Mouse (Mus musculus) gastrocnemius, adult 2 months (tissue): ENCODE measurements around the gene Pim3. TPM values are rescaled to one million over a fixed set of nuclear protein-coding genes. Genes with fewer than 3 reads are reported as not detected.
"Not testable (repeated sequence)": the region's sequence is repeated elsewhere in the genome, so short reads cannot be mapped to it uniquely, and the experiment has no call there.

Source experiments
- DNase-seq: peaks from one replicate; pipeline ENCODE4 v3.0.0; 2022
- H3K27ac ChIP-seq: fragments of 200-600 bp; 2 replicates; pipeline ENCODE4 v1.8.1; 2022; ENCODE audit warnings: mild to moderate bottlenecking
- H3K4me3 ChIP-seq: fragments of 200-600 bp; 2 replicates; pipeline ENCODE4 v1.8.1; 2022; ENCODE audit warnings: mild to moderate bottlenecking, moderate library complexity
- CTCF ChIP-seq: fragments of 200-600 bp; IDR thresholded peaks from 2 replicates; pipeline ENCODE4 v1.8.1; 2022; ENCODE audit warnings: antibody characterized with exemption, mild to moderate bottlenecking, moderate library complexity
- intact Hi-C: fragments of 180-260 bp; cut with DNase I; formaldehyde crosslinking; loops from one replicate; pipeline ENCODE4 v1.15.1; 2025
- long read RNA-seq, 2 experiments: library from polyadenylated mRNA; stranded (forward); transcript quantifications; one replicate each; pipeline ENCODE4 v2.0.0; 2021
- total RNA-seq, 2 experiments: library from RNA; stranded (reverse); gene quantifications; 2 replicates each; pipeline ENCODE4 v1.2.3; 2021

Pim3 gene
- total RNA-seq: 10 to 100 TPM; 34.4 to 46.6 TPM
- long read RNA-seq, experiment 1, transcript Pim3-201 (6 exons, 2,427 nt): major isoform, 102 of 112 reads
- long read RNA-seq, experiment 1, partial matches to known transcripts: 6 of 112 reads
- long read RNA-seq, experiment 1, other reads (novel, unspliced or antisense): 4 of 112 reads
- long read RNA-seq, experiment 2, transcript Pim3-201 (6 exons, 2,427 nt): major isoform, 103 of 115 reads
- long read RNA-seq, experiment 2, partial matches to known transcripts: 4 of 115 reads
- long read RNA-seq, experiment 2, other reads (novel, unspliced or antisense): 8 of 115 reads

- DNase-seq: peak; percentile 98
- Histone ChIP-seq H3K4me3 (peak within 1 kb of the TSS; percentile 82), H3K27ac (peak within 1 kb of the TSS; percentile 100)
- intact Hi-C loops: no loop called here
- no peak for TF ChIP-seq CTCF
Observed at GRCm38 (mm10) chr15:88861772-88862622, at the start of gene Pim3. Gene Pim3 (plus strand): TSS chr15:88862186.

- intact Hi-C loops: no loop called here
- Histone ChIP-seq H3K4me3 (no peak overlapping the region), H3K27ac (no peak overlapping the region)
- no peak for TF ChIP-seq CTCF
- DNase-seq: no peak
Observed at GRCm38 (mm10) chr15:88813262-88813661, 48.7 kb upstream of the Pim3 start.

- intact Hi-C loops, DNase-seq, H3K27ac ChIP-seq, H3K4me3 ChIP-seq: not testable (repeated sequence)
Observed at GRCm38 (mm10) chr15:88813873-88814272, 48.1 kb upstream of the Pim3 start.

- no peak overlapping the region for H3K27ac ChIP-seq
- intact Hi-C loops: loop anchor here (5.0 kb wide), 1 partner anchor 62 kb away; the partner anchor contains the start of gene Zbed4
- H3K4me3 ChIP-seq: no peak overlapping the region
- TF ChIP-seq CTCF: peak; percentile 25; the same call in 1 of the 2 replicates
- no peak for DNase-seq
Observed at GRCm38 (mm10) chr15:88814411-88815047, 47.5 kb upstream of the Pim3 start.

GRCm38 (mm10) chr15:88815196-88815700, 46.7 kb upstream of the Pim3 start:
- no peak for TF ChIP-seq CTCF
- intact Hi-C loops: loop anchor here (5.0 kb wide), 1 partner anchor 63 kb away; the partner anchor contains the start of gene Zbed4
- no peak for DNase-seq
- Histone ChIP-seq H3K27ac (no peak overlapping the region), H3K4me3 (no peak overlapping the region)

- intact Hi-C loops: loop anchor here (2.0 to 5.0 kb wide), 2 partner anchors 67 to 538 kb away; partner anchors contain the start of gene Zbed4
- DNase-seq: peak; percentile 100
- Histone ChIP-seq H3K27ac (peak within 1 kb of the TSS; percentile 90), H3K4me3 (peak within 1 kb of the TSS; percentile 96)
- TF ChIP-seq CTCF: no peak
Observed at GRCm38 (mm10) chr15:88819026-88819905, 42.7 kb upstream of the Pim3 start, which contains the start of the genes Alg12 and Creld2. Gene Alg12 (minus strand): TSS chr15:88819318. Gene Creld2 (plus strand): TSS chr15:88819646.

- Histone ChIP-seq H3K4me3 (peak overlapping the region; percentile 96), H3K27ac (peak overlapping the region; percentile 80)
- intact Hi-C loops: loop anchor here (2.0 to 10.0 kb wide), 4 partner anchors 68 to 537 kb away; partner anchors contain the start of genes Ppp6r2, Trabd and Zbed4
- no peak for TF ChIP-seq CTCF
- DNase-seq: no peak
Observed at GRCm38 (mm10) chr15:88819906-88820303, 42.1 kb upstream of the Pim3 start.

GRCm38 (mm10) chr15:88821403-88821802, 40.6 kb upstream of the Pim3 start:
- DNase-seq: no peak
- Histone ChIP-seq H3K4me3 (no peak overlapping the region), H3K27ac (no peak overlapping the region)
- no peak for TF ChIP-seq CTCF
- intact Hi-C loops: loop anchor here (5.0 to 10.0 kb wide), 2 partner anchors 256 to 393 kb away; partner anchors contain the start of genes Ppp6r2 and Trabd

- H3K4me3 ChIP-seq: no peak overlapping the region
- intact Hi-C loops: loop anchor here (5.0 to 10.0 kb wide), 2 partner anchors 255 to 392 kb away; partner anchors contain the start of genes Ppp6r2 and Trabd
- no peak overlapping the region for H3K27ac ChIP-seq
- no peak for TF ChIP-seq CTCF
- no peak for DNase-seq
Observed at GRCm38 (mm10) chr15:88822513-88822912, 39.5 kb upstream of the Pim3 start.

GRCm38 (mm10) chr15:88823376-88823775, 38.6 kb upstream of the Pim3 start:
- no peak overlapping the region for H3K27ac ChIP-seq
- intact Hi-C loops: loop anchor here (5.0 to 10.0 kb wide), 2 partner anchors 254 to 391 kb away; partner anchors contain the start of genes Ppp6r2 and Trabd
- H3K4me3 ChIP-seq: no peak overlapping the region
- DNase-seq: no peak
- no peak for TF ChIP-seq CTCF

GRCm38 (mm10) chr15:88827466-88827865, 34.5 kb upstream of the Pim3 start:
- no peak for DNase-seq
- no peak for TF ChIP-seq CTCF
- Histone ChIP-seq H3K4me3 (no peak overlapping the region), H3K27ac (no peak overlapping the region)
- intact Hi-C loops: loop anchor here (10.0 kb wide), 1 partner anchor 387 kb away; the partner anchor contains the start of gene Ppp6r2
